Comparison of ENCODE assay signal across 8 mouse cellular contexts in the genomic region with DNA sequence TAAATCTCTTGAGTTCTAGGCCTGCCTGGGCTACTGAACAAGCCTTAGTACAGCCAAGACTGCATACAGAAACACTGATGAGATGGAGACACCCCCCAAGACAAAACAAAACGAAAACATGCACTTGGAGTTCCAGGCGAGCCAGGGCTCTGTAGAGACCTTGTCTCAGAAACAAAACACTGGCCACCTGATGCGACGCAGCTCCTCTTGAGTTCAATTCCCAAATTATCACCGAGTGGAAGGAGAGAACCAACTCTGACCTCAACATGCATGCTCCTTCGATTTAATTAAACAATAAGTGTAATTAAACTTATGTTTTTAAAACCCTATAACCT. TPM values are rescaled to one million over a fixed set of nuclear protein-coding genes. Genes with fewer than 3 reads are reported as not detected.
DNase-seq lines count a peak whose midpoint lies in the region; ATAC-seq and TF ChIP-seq lines count a peak whose summit lies in the region.

No protein-coding gene starts in this region.

- H3K4me3 ChIP-seq in heart, embryonic 11.5 days (ENCODE audit: low read depth, low read length) = peak overlapping the region; percentile 85
- peak overlapping the region; percentile 39 for H3K4me3 ChIP-seq in bone marrow macrophage, adult 2 months (ENCODE audit: insufficient read depth, low read length)
- peak overlapping the region; percentile 62 for H3K4me3 ChIP-seq in hindbrain, embryonic 12.5 days

- TF ChIP-seq POLR2A in bone marrow macrophage, adult 2 months (IDR thresholded peaks at IDR 0.05; ENCODE audit: borderline replicate concordance, low read depth, low read length) = no peak

- no peak for DNase-seq in heart, postnatal 36 days
- DNase-seq in lung, postnatal 25 days (ENCODE audit: low spot score) = peak; percentile 34
- DNase-seq in right cerebral cortex, postnatal 14 days = no peak
- DNase-seq in gastrocnemius, postnatal 4 days (ENCODE audit: low spot score in 2 of 2) = no peak
- DNase-seq in adrenal gland, adult 8-10 months = no peak

- H3K9ac ChIP-seq in heart, embryonic 11.5 days (ENCODE audit: low read depth, low read length) = peak overlapping the region; percentile 97
- H3K9ac ChIP-seq in hindbrain, embryonic 12.5 days = peak overlapping the region; percentile 87

- peaks cover 16% of the 10 kb centered on the region for H3K36me3 ChIP-seq in heart, embryonic 11.5 days (ENCODE audit: control insufficient read depth, insufficient read depth, low read length)
- peaks cover 27% of the 10 kb centered on the region for H3K36me3 ChIP-seq in hindbrain, embryonic 12.5 days

- no peak for TF ChIP-seq CTCF in bone marrow macrophage, adult 2 months (IDR thresholded peaks at IDR 0.05; ENCODE audit: low read depth, low read length)

- H3K4me2 ChIP-seq in heart, embryonic 11.5 days = peak overlapping the region; percentile 77
- peak overlapping the region; percentile 85 for H3K4me2 ChIP-seq in hindbrain, embryonic 12.5 days (replicated peaks)

- intact Hi-C loops in heart, postnatal 36 days (cut with DNase I) = loop anchor here (2.0 kb wide), 1 partner anchor 14 kb away; no protein-coding TSS in a partner anchor

- no peaks in the 10 kb centered on the region for H3K27me3 ChIP-seq in heart, embryonic 11.5 days (ENCODE audit: control insufficient read depth, insufficient read depth, low read length)
- H3K27me3 ChIP-seq in hindbrain, embryonic 12.5 days = no peaks in the 10 kb centered on the region

- no peaks in the 10 kb centered on the region for H3K9me3 ChIP-seq in heart, embryonic 11.5 days (replicated peaks; ENCODE audit: control insufficient read depth, low read length)
- no peaks in the 10 kb centered on the region for H3K9me3 ChIP-seq in hindbrain, embryonic 12.5 days (replicated peaks)

- H3K27ac ChIP-seq in heart, embryonic 11.5 days (ENCODE audit: low read depth, low read length) = peak overlapping the region; percentile 98
- peak overlapping the region; percentile 91 for H3K27ac ChIP-seq in bone marrow macrophage, adult 2 months (ENCODE audit: insufficient read depth, low read depth, low read length)
- peak overlapping the region; percentile 92 for H3K27ac ChIP-seq in hindbrain, embryonic 12.5 days

- 0 out of 2 replicates have a peak, but pooled peaks have one; percentile 16 for ATAC-seq in heart, embryonic 11.5 days (replicated peaks; ENCODE audit: insufficient number of reproducible peaks, low FRiP score, low TSS enrichment)
- ATAC-seq in hindbrain, embryonic 12.5 days (ENCODE audit: low FRiP score) = peak; percentile 6; the same call in 1 of the 2 replicates

- 25% methylated on average over 6 of the region's 6 CpGs for whole genome bisulfite sequencing in heart, embryonic 11.5 days (ENCODE audit: insufficient replicate concordance)
- 36% methylated on average over 6 of the region's 6 CpGs for WGBS in hindbrain, embryonic 12.5 days

- peaks cover 26% of the 10 kb centered on the region for H3K4me1 ChIP-seq in heart, embryonic 11.5 days (ENCODE audit: control insufficient read depth, insufficient read depth, low read length)
- peaks cover 31% of the 10 kb centered on the region for H3K4me1 ChIP-seq in bone marrow macrophage, adult 2 months (ENCODE audit: control insufficient read depth, insufficient read depth, low read length)
- peaks cover 17% of the 10 kb centered on the region for H3K4me1 ChIP-seq in hindbrain, embryonic 12.5 days

RNA-seq across cellular contexts. Expression of a gene that starts 0.2 kb away (rescaled TPM):
- polyA plus RNA-seq in heart, embryonic 11.5 days (2014; fragmentation: Nextera tagmentation; extraction: Ambion mirVana) = 1,289 and 1,462 TPM in 2 replicates
- total RNA-seq in heart, postnatal 36 days (2021) = 100 to 1,000 TPM; 103 to 108 TPM
- polyA plus RNA-seq in bone marrow macrophage, adult 2 months (2012; ENCODE audit: insufficient read depth, insufficient read length, missing spikeins) = 531 and 533 TPM in 2 replicates
- 647 and 730 TPM in 2 replicates for polyA plus RNA-seq in hindbrain, embryonic 12.5 days (2016; fragmentation: Nextera tagmentation; extraction: Ambion mirVana)
- 100 to 1,000 TPM in 1 of 2 experiments, 10 to 100 TPM in 1; 91.8 to 108 TPM for total RNA-seq in gastrocnemius, postnatal 4 days (2021)
- 100 to 1,000 TPM; 524 to 812 (median 629) TPM for total RNA-seq in adrenal gland, adult 8-10 months (2022)

RNA-seq across cellular contexts. Expression of a gene that starts 9.1 kb away (rescaled TPM):
- 100.0 and 113 TPM in 2 replicates for polyA plus RNA-seq in heart, embryonic 11.5 days (2014; fragmentation: Nextera tagmentation; extraction: Ambion mirVana)
- 10 to 100 TPM; 69.7 to 74.8 TPM for total RNA-seq in heart, postnatal 36 days (2021)
- polyA plus RNA-seq in bone marrow macrophage, adult 2 months (2012; ENCODE audit: insufficient read depth, insufficient read length, missing spikeins) = 70.1 and 70.9 TPM in 2 replicates
- polyA plus RNA-seq in hindbrain, embryonic 12.5 days (2016; fragmentation: Nextera tagmentation; extraction: Ambion mirVana) = 133 and 137 TPM in 2 replicates
- total RNA-seq in gastrocnemius, postnatal 4 days (2021) = 10 to 100 TPM; 77.2 to 93.2 TPM
- 100 to 1,000 TPM; 124 to 152 (median 132) TPM for total RNA-seq in adrenal gland, adult 8-10 months (2022)

RNA-seq across cellular contexts. Expression of a gene that starts 32.6 kb away (rescaled TPM):
- polyA plus RNA-seq in heart, embryonic 11.5 days (2014; fragmentation: Nextera tagmentation; extraction: Ambion mirVana) = 28.5 and 34.7 TPM in 2 replicates
- total RNA-seq in heart, postnatal 36 days (2021) = 10 to 100 TPM; 59.3 to 62.3 TPM
- polyA plus RNA-seq in bone marrow macrophage, adult 2 months (2012; ENCODE audit: insufficient read depth, insufficient read length, missing spikeins) = 10.5 and 11.2 TPM in 2 replicates
- polyA plus RNA-seq in hindbrain, embryonic 12.5 days (2016; fragmentation: Nextera tagmentation; extraction: Ambion mirVana) = 43.0 and 44.2 TPM in 2 replicates
- total RNA-seq in gastrocnemius, postnatal 4 days (2021) = 10 to 100 TPM; 24.7 to 33.9 TPM
- 10 to 100 TPM; 56.0 to 68.0 (median 62.2) TPM for total RNA-seq in adrenal gland, adult 8-10 months (2022)

RNA-seq across cellular contexts. Expression of a gene that starts 32.6 kb away (rescaled TPM):
- polyA plus RNA-seq in heart, embryonic 11.5 days (2014; fragmentation: Nextera tagmentation; extraction: Ambion mirVana) = 252 and 277 TPM in 2 replicates
- 100 to 1,000 TPM; 237 to 241 TPM for total RNA-seq in heart, postnatal 36 days (2021)
- 499 and 511 TPM in 2 replicates for polyA plus RNA-seq in bone marrow macrophage, adult 2 months (2012; ENCODE audit: insufficient read depth, insufficient read length, missing spikeins)
- 332 and 340 TPM in 2 replicates for polyA plus RNA-seq in hindbrain, embryonic 12.5 days (2016; fragmentation: Nextera tagmentation; extraction: Ambion mirVana)
- total RNA-seq in gastrocnemius, postnatal 4 days (2021) = 100 to 1,000 TPM; 272 TPM
- 100 to 1,000 TPM; 307 to 342 (median 321) TPM for total RNA-seq in adrenal gland, adult 8-10 months (2022)

RNA-seq across cellular contexts. Expression of a gene that starts 41.9 kb away (rescaled TPM):
- polyA plus RNA-seq in heart, embryonic 11.5 days (2014; fragmentation: Nextera tagmentation; extraction: Ambion mirVana) = 12.9 and 15.3 TPM in 2 replicates
- 1 to 10 TPM; 4.0 to 5.2 TPM for total RNA-seq in heart, postnatal 36 days (2021)
- polyA plus RNA-seq in bone marrow macrophage, adult 2 months (2012; ENCODE audit: insufficient read depth, insufficient read length, missing spikeins) = 4.5 and 6.5 TPM in 2 replicates
- polyA plus RNA-seq in hindbrain, embryonic 12.5 days (2016; fragmentation: Nextera tagmentation; extraction: Ambion mirVana) = 22.1 and 25.9 TPM in 2 replicates
- 1 to 10 TPM; 2.4 to 3.1 TPM for total RNA-seq in gastrocnemius, postnatal 4 days (2021)
- total RNA-seq in adrenal gland, adult 8-10 months (2022) = 10 to 100 TPM in 2 of 4 experiments, 1 to 10 TPM in 2; 3.8 to 10.9 (median 7.1) TPM

Comparison
In these comparisons a context has a peak if more than half of its experiments do, and no peak if none do; other contexts are left out.
1. RNA of a gene that starts 0.2 kb away (total RNA-seq): 524 to 812 TPM in adrenal gland, adult 8-10 months; 91.8 to 108 TPM in gastrocnemius, postnatal 4 days and 103 to 108 TPM in heart, postnatal 36 days; every median in the first group is over 4 times any median in the second.
2. Peak in every context shown above with its lines, with median percentiles within 50 percentile points of each other: H3K27ac ChIP-seq and H3K4me3 ChIP-seq.